Mouse (Mus musculus): ENCODE data around the gene Prdm16.
A peak's percentile ranks its signal among the peaks of the same experiment; 100 is the strongest.

Prdm16 gene

GRCm38 (mm10) chr4:154424681-154425080, 212.0 kb downstream of the Prdm16 start:
- DNase-seq (ENCODE audit: low read depth, low spot score), result peak; percentile 72

GRCm38 (mm10) chr4:154422431-154422913, 214.2 kb downstream of the Prdm16 start:
- no peak for DNase-seq (ENCODE audit: low read depth, low spot score)

- DNase-seq (ENCODE audit: low read depth, low spot score), result no peak
These were observed 215.9 kb downstream of the Prdm16 start for GRCm38 (mm10) chr4:154420749-154421148.

- no peak for DNase-seq (ENCODE audit: low read depth, low spot score)
These were observed 216.9 kb downstream of the Prdm16 start for GRCm38 (mm10) chr4:154419766-154420165.

- DNase-seq (ENCODE audit: low read depth, low spot score), result peak; percentile 43
These were observed 217.7 kb downstream of the Prdm16 start for GRCm38 (mm10) chr4:154418993-154419392.

GRCm38 (mm10) chr4:154418327-154418744, 218.3 kb downstream of the Prdm16 start:
- no peak for DNase-seq (ENCODE audit: low read depth, low spot score)

- DNase-seq (ENCODE audit: low read depth, low spot score), result no peak
These were observed 219.9 kb downstream of the Prdm16 start for GRCm38 (mm10) chr4:154416728-154417127.

- DNase-seq (ENCODE audit: low read depth, low spot score), result no peak
These were observed 221.8 kb downstream of the Prdm16 start for GRCm38 (mm10) chr4:154414885-154415284.

GRCm38 (mm10) chr4:154410559-154410958, 226.1 kb downstream of the Prdm16 start:
- no peak for DNase-seq (ENCODE audit: low read depth, low spot score)

GRCm38 (mm10) chr4:154409841-154410240, 226.8 kb downstream of the Prdm16 start:
- DNase-seq (ENCODE audit: low read depth, low spot score), result no peak

GRCm38 (mm10) chr4:154409237-154409721, 227.4 kb downstream of the Prdm16 start:
- DNase-seq (ENCODE audit: low read depth, low spot score), result no peak

GRCm38 (mm10) chr4:154402948-154403347, 233.7 kb downstream of the Prdm16 start:
- no peak for DNase-seq (ENCODE audit: low read depth, low spot score)

- DNase-seq (ENCODE audit: low read depth, low spot score), result no peak
These were observed 234.4 kb downstream of the Prdm16 start for GRCm38 (mm10) chr4:154401982-154402932.

- DNase-seq (ENCODE audit: low read depth, low spot score), result no peak
These were observed 235.3 kb downstream of the Prdm16 start for GRCm38 (mm10) chr4:154401379-154401778.

GRCm38 (mm10) chr4:154400256-154401171, 236.2 kb downstream of the Prdm16 start:
- no peak for DNase-seq (ENCODE audit: low read depth, low spot score)

GRCm38 (mm10) chr4:154399634-154400033, 237.0 kb downstream of the Prdm16 start:
- no peak for DNase-seq (ENCODE audit: low read depth, low spot score)

GRCm38 (mm10) chr4:154396652-154397301, 239.9 kb downstream of the Prdm16 start:
- DNase-seq (ENCODE audit: low read depth, low spot score), result no peak

- peak; percentile 20 for DNase-seq (ENCODE audit: low read depth, low spot score)
These were observed 242.4 kb downstream of the Prdm16 start for GRCm38 (mm10) chr4:154394123-154394722.

GRCm38 (mm10) chr4:154393196-154394122, 243.2 kb downstream of the Prdm16 start:
- peak; percentile 21 for DNase-seq (ENCODE audit: low read depth, low spot score)

GRCm38 (mm10) chr4:154392641-154393040, 244.0 kb downstream of the Prdm16 start:
- DNase-seq (ENCODE audit: low read depth, low spot score), result no peak

Data from 3T3-L1 (cell line).